In genomic region chr2:92024274-92024672, GRCm38 (mm10) we compare ENCODE assay signal across 8 mouse cellular contexts. TPM values are rescaled to one million over a fixed set of nuclear protein-coding genes. Genes with fewer than 3 reads are reported as not detected.
DNase-seq lines count a peak whose midpoint lies in the region; ATAC-seq lines count a peak whose summit lies in the region.

Gene Creb3l1, minus strand, starts transcription at chr2:92024502.

- H3K36me3 ChIP-seq in hindbrain, embryonic 13.5 days, result no peaks in the 10 kb centered on the region
- no peaks in the 10 kb centered on the region for H3K36me3 ChIP-seq in stomach, embryonic 14.5 days (ENCODE audit: control insufficient read depth, insufficient read depth, low read length)

- peak; percentile 17 for DNase-seq in cerebellum, adult 11-12 months
- peak; percentile 78 for DNase-seq in gastrocnemius, adult 18-20 months (ENCODE audit: low spot score)
- DNase-seq in layer of hippocampus, postnatal 36 days, result peak; percentile 45 to 49

- ATAC-seq in cerebellum, adult (ENCODE audit: insufficient number of reproducible peaks, low FRiP score, low TSS enrichment), result no peak
- ATAC-seq in hindbrain, embryonic 13.5 days (ENCODE audit: low FRiP score), result peak; percentile 60; the same call in 1 of the 2 replicates
- ATAC-seq in megakaryocyte progenitor cell, adult 5-6 weeks (replicated peaks; ENCODE audit: poor library complexity), result peak; percentile 53; the same call in 1 of the 2 replicates
- ATAC-seq in stomach, embryonic 14.5 days (ENCODE audit: insufficient number of reproducible peaks, insufficient read depth, low FRiP score, low read depth), result peak; percentile 28

- H3K4me1 ChIP-seq in brown adipose tissue, adult 24 weeks (ENCODE audit: control insufficient read depth, insufficient read depth, insufficient read length, low read length), result 0 out of 2 replicates have a peak, but pooled peaks cover 3% of the 10 kb centered on the region
- H3K4me1 ChIP-seq in hindbrain, embryonic 13.5 days (replicated peaks), result peaks cover 12% of the 10 kb centered on the region
- H3K4me1 ChIP-seq in stomach, embryonic 14.5 days (ENCODE audit: control insufficient read depth, insufficient read depth, low read length), result peaks cover 34% of the 10 kb centered on the region

- H3K27ac ChIP-seq in brown adipose tissue, adult 24 weeks (replicated peaks; ENCODE audit: low read depth, low read length), result no peak within 1 kb of the TSS
- H3K27ac ChIP-seq in hindbrain, embryonic 13.5 days, result no peak within 1 kb of the TSS
- peak within 1 kb of the TSS; percentile 86 for H3K27ac ChIP-seq in stomach, embryonic 14.5 days (ENCODE audit: low read length)

- peak within 1 kb of the TSS; percentile 75 for H3K4me3 ChIP-seq in brown adipose tissue, adult 24 weeks (ENCODE audit: insufficient read depth, low read depth, low read length)
- H3K4me3 ChIP-seq in hindbrain, embryonic 13.5 days, result peak within 1 kb of the TSS; percentile 62
- peak within 1 kb of the TSS; percentile 84 for H3K4me3 ChIP-seq in stomach, embryonic 14.5 days (ENCODE audit: low read depth, low read length)

- H3K9me3 ChIP-seq in hindbrain, embryonic 13.5 days, result no peaks in the 10 kb centered on the region
- no peaks in the 10 kb centered on the region for H3K9me3 ChIP-seq in stomach, embryonic 14.5 days (ENCODE audit: control insufficient read depth, low read depth, low read length)

- H3K9ac ChIP-seq in hindbrain, embryonic 13.5 days, result peak within 1 kb of the TSS; percentile 72
- H3K9ac ChIP-seq in stomach, embryonic 14.5 days (replicated peaks; ENCODE audit: low read depth, low read length), result peak within 1 kb of the TSS; percentile 52

- H3K27me3 ChIP-seq in hindbrain, embryonic 13.5 days, result peaks cover 48% of the 10 kb centered on the region
- no peaks in the 10 kb centered on the region for H3K27me3 ChIP-seq in stomach, embryonic 14.5 days (ENCODE audit: control insufficient read depth, insufficient read depth, low read length)

- H3K4me2 ChIP-seq in hindbrain, embryonic 13.5 days, result peak within 1 kb of the TSS; percentile 96
- peak within 1 kb of the TSS; percentile 87 for H3K4me2 ChIP-seq in stomach, embryonic 14.5 days (replicated peaks; ENCODE audit: low read depth, low read length)

- WGBS in hindbrain, embryonic 13.5 days, result under 1% methylated on average over 27 of the region's 27 CpGs
- under 1% methylated on average over 24 of the region's 27 CpGs for WGBS in stomach, embryonic 14.5 days

RNA-seq across cellular contexts. Expression of gene Creb3l1, which starts in this region (rescaled TPM):
- polyA plus RNA-seq in brown adipose tissue, adult 24 weeks (2012; ENCODE audit: insufficient read depth, insufficient read length, missing spikeins), result 4.5 and 5.6 TPM in 2 replicates
- 1 to 10 TPM; 3.0 to 4.5 TPM for total RNA-seq in gastrocnemius, adult 18-20 months (2021)
- polyA plus RNA-seq in hindbrain, embryonic 13.5 days (2015; fragmentation: Nextera tagmentation; extraction: Ambion mirVana), result 1.3 and 2.4 TPM in 2 replicates
- total RNA-seq in layer of hippocampus, postnatal 36 days (2021), result 1 to 10 TPM; 3.4 to 4.3 TPM
- total RNA-seq in megakaryocyte progenitor cell, adult 5-6 weeks (2015), result 1.1 and 2.0 TPM in 2 replicates
- 0.10 and 0.37 TPM in 2 replicates for total RNA-seq in megakaryocyte progenitor cell, adult 5-6 weeks (2017)
- polyA plus RNA-seq in stomach, embryonic 14.5 days (2014; fragmentation: Nextera tagmentation; extraction: Ambion mirVana), result 33.2 and 35.2 TPM in 2 replicates

Comparison
In these comparisons a context has a peak if more than half of its experiments do, and no peak if none do; other contexts are left out.
1. DNase-seq: peak in every context shown above with its lines; median percentile 78 in gastrocnemius, adult 18-20 months; 47 in layer of hippocampus, postnatal 36 days; 17 in cerebellum, adult 11-12 months.